Mouse (Mus musculus) NIH3T3 (cell line): ENCODE data around the gene Sod1.

ENCODE experiments used
- DNase-seq: peaks from one replicate; pipeline ENCODE4 v3.0.0-alpha.2; 2012; ENCODE audit warnings: low read depth

Gene Sod1

GRCm38 (mm10) chr16:90220026-90220891, at the start of gene Sod1:
Gene Sod1, plus strand, starts transcription at chr16:90220754.
- DNase-seq = peak; percentile 92

- DNase-seq = no peak
These were observed 49.1 kb upstream of the Sod1 start for GRCm38 (mm10) chr16:90171416-90171815.

GRCm38 (mm10) chr16:90176472-90176871, 44.1 kb upstream of the Sod1 start:
- DNase-seq = no peak

- DNase-seq = no peak
These were observed 43.1 kb upstream of the Sod1 start for GRCm38 (mm10) chr16:90177425-90177824.

GRCm38 (mm10) chr16:90178404-90178803, 42.1 kb upstream of the Sod1 start:
- no peak for DNase-seq

- DNase-seq = no peak
These were observed 40.7 kb upstream of the Sod1 start for GRCm38 (mm10) chr16:90179892-90180291.

- no peak for DNase-seq
These were observed 39.6 kb upstream of the Sod1 start for GRCm38 (mm10) chr16:90180975-90181374.

- DNase-seq = no peak
These were observed 38.9 kb upstream of the Sod1 start for GRCm38 (mm10) chr16:90181673-90182072.

GRCm38 (mm10) chr16:90184135-90184534, 36.4 kb upstream of the Sod1 start:
- DNase-seq = no peak

GRCm38 (mm10) chr16:90185928-90186588, 34.5 kb upstream of the Sod1 start:
- peak; percentile 85 for DNase-seq

- DNase-seq = peak; percentile 33
These were observed 33.1 kb upstream of the Sod1 start for GRCm38 (mm10) chr16:90187453-90187852.

- DNase-seq = no peak
These were observed 29.3 kb upstream of the Sod1 start for GRCm38 (mm10) chr16:90191289-90191688.

GRCm38 (mm10) chr16:90193719-90194118, 26.8 kb upstream of the Sod1 start:
- no peak for DNase-seq

GRCm38 (mm10) chr16:90196688-90197240, 23.8 kb upstream of the Sod1 start:
- DNase-seq = no peak

GRCm38 (mm10) chr16:90197337-90197973, 23.1 kb upstream of the Sod1 start:
- DNase-seq = peak; percentile 76

- DNase-seq = no peak
These were observed 21.9 kb upstream of the Sod1 start for GRCm38 (mm10) chr16:90198626-90199025.

- no peak for DNase-seq
These were observed 21.4 kb upstream of the Sod1 start for GRCm38 (mm10) chr16:90199174-90199573.

GRCm38 (mm10) chr16:90202140-90202539, 18.4 kb upstream of the Sod1 start:
- DNase-seq = no peak

GRCm38 (mm10) chr16:90203226-90203962, 17.2 kb upstream of the Sod1 start:
- no peak for DNase-seq

- DNase-seq = no peak
These were observed 15.7 kb upstream of the Sod1 start for GRCm38 (mm10) chr16:90204868-90205267.

- no peak for DNase-seq
These were observed 11.6 kb upstream of the Sod1 start for GRCm38 (mm10) chr16:90208996-90209395.

GRCm38 (mm10) chr16:90210717-90211116, 9.8 kb upstream of the Sod1 start:
- peak; percentile 14 for DNase-seq
